Mouse (Mus musculus) myocyte (in vitro differentiated cells): ENCODE measurements at regions not wholly inside any gene's neighbourhood (a gene's known extent, or its start where the extent isn't known, plus 50 kb on each side); places are given as distances from the start of the nearest gene placed in this dataset.
A peak's percentile ranks its signal among the peaks of the same experiment; 100 is the strongest.

ENCODE experiments used
- H3K27me3 ChIP-seq: one replicate; pipeline ENCODE4 v1.6.1; 2011; ENCODE audit not compliant: control insufficient read depth, insufficient read depth, insufficient read length
- H3K36me3 ChIP-seq: one replicate; pipeline ENCODE4 v1.6.1; 2011; ENCODE audit not compliant: control insufficient read depth, insufficient read depth
- H3K4me2 ChIP-seq: one replicate; pipeline ENCODE4 v1.6.1; 2011; ENCODE audit warnings: low read depth, control low read depth
- H3K4me3 ChIP-seq: one replicate; pipeline ENCODE4 v1.5.1; 2011; ENCODE audit warnings: mild to moderate bottlenecking, control low read depth, moderate library complexity
- H3K79me2 ChIP-seq: one replicate; pipeline ENCODE4 v1.6.1; 2011; ENCODE audit not compliant: control insufficient read depth, insufficient read depth
- H3ac ChIP-seq: one replicate; pipeline ENCODE4 v1.6.1; 2011; ENCODE audit not compliant: control insufficient read depth, insufficient read length
- CEBPB ChIP-seq: IDR thresholded peaks from 2 replicates; pipeline ENCODE4 v1.6.1; 2011; ENCODE audit warnings: mild to moderate bottlenecking, moderate library complexity; ENCODE audit not compliant: poor library complexity, insufficient read depth, severe bottlenecking
- E2F4 ChIP-seq: IDR thresholded peaks from one replicate; pipeline ENCODE4 v1.6.1; 2011; ENCODE audit warnings: mild to moderate bottlenecking, control low read depth, moderate library complexity; ENCODE audit not compliant: insufficient read depth
- MAX ChIP-seq: IDR thresholded peaks from one replicate; pipeline ENCODE4 v1.6.1; 2011; ENCODE audit warnings: low read depth, mild to moderate bottlenecking, control low read depth
- MYOD1 ChIP-seq, 3 experiments: IDR thresholded peaks; one replicate each; pipeline ENCODE4 v1.6.1; 2011; ENCODE audit warnings: control low read depth in 2 of 3, low read depth in 2 of 3, mild to moderate bottlenecking in 2 of 3, moderate library complexity in 1 of 3; ENCODE audit not compliant: insufficient read length in 2 of 3, control insufficient read depth in 1 of 3
- MYOG ChIP-seq, 3 experiments: IDR thresholded peaks; one replicate each; pipeline ENCODE4 v1.6.1; 2011; ENCODE audit warnings: control low read depth in 2 of 3, low read depth in 2 of 3, mild to moderate bottlenecking in 2 of 3; ENCODE audit not compliant: insufficient read length in 2 of 3, control insufficient read depth in 1 of 3, insufficient read depth in 1 of 3
- POLR2A ChIP-seq: IDR thresholded peaks from one replicate; pipeline ENCODE4 v1.6.1; 2011; ENCODE audit warnings: low read depth, mild to moderate bottlenecking, control low read depth, moderate library complexity; ENCODE audit not compliant: insufficient read length
- POLR2AphosphoS2 ChIP-seq: IDR thresholded peaks from one replicate; pipeline ENCODE4 v1.6.1; 2011; ENCODE audit warnings: low read depth, control low read depth; ENCODE audit not compliant: insufficient read length
- REST ChIP-seq: IDR thresholded peaks from one replicate; pipeline ENCODE4 v1.6.1; 2011; ENCODE audit warnings: mild to moderate bottlenecking, control low read depth, moderate library complexity; ENCODE audit not compliant: insufficient read depth, insufficient read length
- SRF ChIP-seq: IDR thresholded peaks from one replicate; pipeline ENCODE4 v1.6.1; 2011; ENCODE audit warnings: low read depth; ENCODE audit not compliant: control insufficient read depth, insufficient read length
- TCF12 ChIP-seq: IDR thresholded peaks from one replicate; pipeline ENCODE4 v1.6.1; 2011; ENCODE audit warnings: mild to moderate bottlenecking, control low read depth; ENCODE audit not compliant: poor library complexity, insufficient read depth, severe bottlenecking
- TCF3 ChIP-seq: IDR thresholded peaks from one replicate; pipeline ENCODE4 v1.6.1; 2011; ENCODE audit warnings: low read depth, control low read depth; ENCODE audit not compliant: insufficient read length
- USF1 ChIP-seq: IDR thresholded peaks from one replicate; pipeline ENCODE4 v1.6.1; 2011; ENCODE audit warnings: low read depth, mild to moderate bottlenecking, control low read depth, moderate library complexity

GRCm38 (mm10) chrX:99248181-99248580 is 112.3 kb downstream of the Efnb1 start:
- no peaks in the 10 kb centered on the region for H3K27me3 ChIP-seq
- no peak overlapping the region for H3K4me3 ChIP-seq
- TF ChIP-seq SRF (no peak), TCF12 (no peak), MYOD1 (IDR thresholded peaks at IDR 0.05; ENCODE audit: control insufficient read depth in 1 of 3, insufficient read length in 2 of 3, low read depth in 2 of 3) (no peak), CEBPB (no peak)
- H3K36me3 ChIP-seq: no peaks in the 10 kb centered on the region
- no peak overlapping the region for H3ac ChIP-seq
- H3K79me2 ChIP-seq: no peaks in the 10 kb centered on the region
- no peak overlapping the region for H3K4me2 ChIP-seq

GRCm38 (mm10) chrX:99246704-99247103 is 110.8 kb downstream of the Efnb1 start:
- TF ChIP-seq MYOG (IDR thresholded peaks at IDR 0.05; ENCODE audit: control insufficient read depth in 1 of 3, insufficient read depth in 1 of 3, insufficient read length in 2 of 3, low read depth in 2 of 3): peak in 2 of 3 experiments; percentile 35 to 76
- TF ChIP-seq POLR2AphosphoS2: no peak
- TF ChIP-seq MYOD1 (IDR thresholded peaks at IDR 0.05; ENCODE audit: control insufficient read depth in 1 of 3, insufficient read length in 2 of 3, low read depth in 2 of 3): peak in 2 of 3 experiments; percentile 18 to 57
- no peak overlapping the region for H3K4me2 ChIP-seq
- no peaks in the 10 kb centered on the region for H3K79me2 ChIP-seq
- no peaks in the 10 kb centered on the region for H3K27me3 ChIP-seq
- no peaks in the 10 kb centered on the region for H3K36me3 ChIP-seq
- H3K4me3 ChIP-seq: no peak overlapping the region
- no peak overlapping the region for H3ac ChIP-seq

- no peaks in the 10 kb centered on the region for H3K27me3 ChIP-seq
- TF ChIP-seq CEBPB: no peak
- no peaks in the 10 kb centered on the region for H3K79me2 ChIP-seq
- H3K4me2 ChIP-seq: no peak overlapping the region
- H3K4me3 ChIP-seq: no peak overlapping the region
- no peak overlapping the region for H3ac ChIP-seq
- H3K36me3 ChIP-seq: no peaks in the 10 kb centered on the region
Measured at GRCm38 (mm10) chrX:99246051-99246450, 110.1 kb downstream of the Efnb1 start.

GRCm38 (mm10) chrX:99245541-99245940 is 109.6 kb downstream of the Efnb1 start:
- Histone ChIP-seq H3ac (no peak overlapping the region), H3K27me3 (no peaks in the 10 kb centered on the region), H3K4me2 (no peak overlapping the region), H3K36me3 (no peaks in the 10 kb centered on the region), H3K4me3 (no peak overlapping the region), H3K79me2 (no peaks in the 10 kb centered on the region)
- TF ChIP-seq E2F4 (no peak), CEBPB (no peak), POLR2A (no peak), MYOG (IDR thresholded peaks at IDR 0.05; ENCODE audit: control insufficient read depth in 1 of 3, insufficient read depth in 1 of 3, insufficient read length in 2 of 3, low read depth in 2 of 3) (no peak), TCF3 (no peak), USF1 (no peak), MAX (no peak), REST (no peak), MYOD1 (IDR thresholded peaks at IDR 0.05; ENCODE audit: control insufficient read depth in 1 of 3, insufficient read length in 2 of 3, low read depth in 2 of 3) (no peak), SRF (no peak), POLR2AphosphoS2 (no peak), TCF12 (no peak)

GRCm38 (mm10) chrX:99243251-99243650 is 107.3 kb downstream of the Efnb1 start:
- Histone ChIP-seq H3K79me2 (no peaks in the 10 kb centered on the region), H3K4me2 (no peak overlapping the region), H3K4me3 (no peak overlapping the region), H3K27me3 (no peaks in the 10 kb centered on the region), H3K36me3 (no peaks in the 10 kb centered on the region), H3ac (no peak overlapping the region)
- TF ChIP-seq POLR2AphosphoS2 (no peak), TCF3 (no peak), SRF (no peak), TCF12 (no peak), CEBPB (no peak), POLR2A (no peak), USF1 (no peak), MYOG (IDR thresholded peaks at IDR 0.05; ENCODE audit: control insufficient read depth in 1 of 3, insufficient read depth in 1 of 3, insufficient read length in 2 of 3, low read depth in 2 of 3) (no peak), MAX (no peak), REST (no peak), E2F4 (no peak), MYOD1 (IDR thresholded peaks at IDR 0.05; ENCODE audit: control insufficient read depth in 1 of 3, insufficient read length in 2 of 3, low read depth in 2 of 3) (no peak)
